Mouse (Mus musculus) hindbrain, embryonic 14.5 days (tissue): ENCODE data around the gene Trim66. TPM values are rescaled to one million over a fixed set of nuclear protein-coding genes. Genes with fewer than 3 reads are reported as not detected.

Source experiments
- ATAC-seq: fragments of 200-750 bp; cut with Nextera tagmentation; 2 replicates; pipeline ENCODE4 v1.8.0; 2017; ENCODE audit warnings: moderate number of reproducible peaks, mild to moderate bottlenecking, moderate TSS enrichment, moderate library complexity; ENCODE audit not compliant: low FRiP score
- DNase-seq: peaks from one replicate; pipeline ENCODE4 v3.0.0-alpha.2; 2015; ENCODE audit warnings: low spot score
- H3K27ac ChIP-seq: fragments of 300-500 bp; sonication (generic); 2 replicates; pipeline ENCODE4 v1.5.1; 2014; ENCODE audit warnings: mild to moderate bottlenecking, moderate library complexity
- H3K27me3 ChIP-seq: fragments of 300-500 bp; sonication (generic); 2 replicates; pipeline ENCODE4 v1.6.1; 2014; ENCODE audit warnings: mild to moderate bottlenecking, low read length, mixed read lengths; ENCODE audit not compliant: control insufficient read depth, insufficient read depth
- H3K36me3 ChIP-seq: fragments of 300-500 bp; sonication (generic); replicated peaks from 2 replicates; pipeline ENCODE4 v1.6.1; 2014; ENCODE audit not compliant: control insufficient read depth, insufficient read depth
- H3K4me1 ChIP-seq: fragments of 300-500 bp; sonication (generic); replicated peaks from 2 replicates; pipeline ENCODE4 v1.6.1; 2014; ENCODE audit warnings: antibody characterized with exemption, low read length, mixed read lengths; ENCODE audit not compliant: control insufficient read depth, insufficient read depth
- H3K4me2 ChIP-seq: fragments of 300-500 bp; sonication (generic); replicated peaks from 2 replicates; pipeline ENCODE4 v1.6.1; 2014; ENCODE audit warnings: mild to moderate bottlenecking, moderate library complexity
- H3K4me3 ChIP-seq: fragments of 300-500 bp; sonication (generic); replicated peaks from 2 replicates; pipeline ENCODE4 v1.5.1; 2014; ENCODE audit warnings: mild to moderate bottlenecking, low read length
- H3K9ac ChIP-seq: fragments of 300-500 bp; sonication (generic); 2 replicates; pipeline ENCODE4 v1.6.1; 2014
- H3K9me3 ChIP-seq: fragments of 300-500 bp; sonication (generic); 2 replicates; pipeline ENCODE4 v1.6.1; 2016; ENCODE audit warnings: low read length; ENCODE audit not compliant: control insufficient read depth
- WGBS: fragments of 180-500 bp; shearing (Covaris S2); extraction: QIAGEN DNeasy Blood & Tissue Kit; methylation state at CpG from one replicate; pipeline ENCODE4 v1.1.7; 2014; 5-methylcytosine and 5-hydroxymethylcytosine counted together
- polyA plus RNA-seq: library from polyadenylated mRNA; unstranded; fragments of >200 nt; fragmentation: Nextera tagmentation; extraction: Ambion mirVana; gene quantifications from 2 replicates; pipeline ENCODE4 v1.2.1, GENCODE M21; 2014

Gene Trim66
- polyA plus RNA-seq, 1 experiment from 2014 or later, result 0.82 TPM

DNA sequence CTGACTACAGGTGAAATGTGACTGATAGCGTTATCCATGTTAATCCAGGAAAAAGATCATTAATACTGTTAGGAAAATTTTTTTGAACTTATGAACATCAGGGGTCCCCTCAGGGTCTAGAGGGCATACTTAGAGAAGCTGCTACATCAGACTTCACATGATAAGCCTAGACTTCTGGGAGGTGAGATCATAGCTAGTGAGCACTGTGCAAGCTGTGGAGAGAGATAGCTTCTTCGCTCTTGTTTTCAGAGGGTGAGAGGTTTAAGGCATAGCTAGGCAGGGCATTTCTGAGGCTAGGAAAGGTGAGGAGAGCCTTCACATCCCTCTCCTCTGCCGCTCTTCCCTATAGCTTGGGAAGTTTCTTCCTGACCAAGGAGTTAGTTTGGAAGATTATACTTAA, 3.9 kb upstream of the Trim66 start:
- H3K36me3 ChIP-seq, result no peaks in the 10 kb centered on the region
- WGBS, result 89% methylated on average over 3 of the region's 3 CpGs

DNA sequence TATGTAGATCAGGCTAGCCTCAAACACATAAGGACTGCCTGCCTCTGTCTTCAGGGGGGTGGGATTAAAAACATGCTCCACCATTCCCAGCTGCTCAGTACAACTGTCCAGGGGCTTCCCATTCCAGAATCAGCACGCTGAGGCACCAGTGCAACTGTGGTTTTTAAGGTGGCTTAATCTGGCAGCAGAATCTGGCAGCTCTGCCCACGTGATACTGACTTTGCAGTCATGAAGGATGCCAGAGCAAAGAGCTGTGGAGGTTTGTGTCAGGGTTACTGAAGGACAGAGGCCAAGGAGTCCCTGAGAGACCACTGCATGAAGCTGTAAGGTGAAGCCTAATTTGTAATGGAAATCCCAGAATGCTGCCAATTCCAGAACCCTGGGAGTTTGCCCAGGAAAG, 2.9 kb upstream of the Trim66 start:
- H3K27ac ChIP-seq, result no peak overlapping the region
- no peaks in the 10 kb centered on the region for H3K9me3 ChIP-seq
- 73% methylated on average over 2 of the region's 2 CpGs for WGBS
- no peaks in the 10 kb centered on the region for H3K27me3 ChIP-seq
- no peak overlapping the region for H3K4me2 ChIP-seq
- ATAC-seq (no peak), DNase-seq (no peak)
- no peaks in the 10 kb centered on the region for H3K36me3 ChIP-seq
- H3K4me3 ChIP-seq, result no peak overlapping the region
- no peak overlapping the region for H3K9ac ChIP-seq
- peaks cover 8% of the 10 kb centered on the region for H3K4me1 ChIP-seq

More for the DNA sequence above, 3.9 kb upstream of the Trim66 start:
- H3K4me3 ChIP-seq, result no peak overlapping the region
- no peak overlapping the region for H3K9ac ChIP-seq
- H3K4me2 ChIP-seq, result no peak overlapping the region
- H3K27ac ChIP-seq, result no peak overlapping the region
- no peaks in the 10 kb centered on the region for H3K9me3 ChIP-seq
- peaks cover 8% of the 10 kb centered on the region for H3K4me1 ChIP-seq
- H3K27me3 ChIP-seq, result no peaks in the 10 kb centered on the region
- DNase-seq (no peak), ATAC-seq (no peak)

DNA sequence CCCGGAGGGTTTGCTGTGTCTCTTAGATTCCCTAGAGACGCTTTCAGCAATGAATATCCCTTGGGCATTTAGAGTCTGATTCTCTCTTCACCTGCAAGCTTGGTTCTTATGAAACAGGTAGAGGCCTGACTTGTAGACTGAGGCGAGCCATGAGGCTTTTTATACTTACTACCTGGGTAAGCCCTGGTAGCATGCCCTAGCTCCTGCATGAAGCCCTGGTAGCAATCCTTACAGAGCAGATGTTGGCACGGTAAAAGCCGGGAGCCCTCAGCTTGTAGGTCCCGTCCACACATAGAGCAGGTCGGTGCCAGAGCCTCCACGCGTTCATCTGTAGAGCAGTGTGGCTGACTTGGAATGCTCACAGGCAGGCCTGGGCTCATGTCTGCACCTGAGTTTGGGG, 362 bp downstream of the Trim66 start:
- 38% methylated on average over 9 of the region's 9 CpGs for WGBS
- Histone ChIP-seq H3K9ac (no peak overlapping the region), H3K4me2 (no peak overlapping the region), H3K27me3 (no peaks in the 10 kb centered on the region), H3K4me3 (no peak overlapping the region), H3K36me3 (no peaks in the 10 kb centered on the region), H3K27ac (no peak overlapping the region), H3K4me1 (peaks cover 8% of the 10 kb centered on the region), H3K9me3 (no peaks in the 10 kb centered on the region)
- DNase-seq (no peak), ATAC-seq (no peak)

DNA sequence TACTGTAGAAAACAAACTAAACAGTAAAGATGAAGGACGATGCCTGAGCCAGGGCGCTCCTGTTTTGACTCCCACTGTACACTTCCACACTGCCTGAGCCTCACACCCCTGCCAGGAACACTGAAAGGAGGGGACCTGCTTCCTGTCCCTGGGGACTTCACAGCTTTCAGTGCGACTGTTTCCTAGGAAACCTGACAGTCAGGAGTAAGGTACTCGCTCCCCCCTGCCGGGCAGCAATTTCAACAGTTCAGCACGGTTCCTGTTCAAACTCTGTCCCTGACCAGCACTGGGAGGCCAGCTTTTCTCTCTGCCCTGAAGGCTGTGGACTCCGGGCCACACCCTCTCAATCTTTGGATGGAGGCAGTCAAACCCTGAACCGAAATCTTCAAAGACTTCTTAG, 815 bp downstream of the Trim66 start:
- 2% methylated on average over 8 of the region's 8 CpGs for WGBS
- peak overlapping the region; percentile 4; the same call in 1 of the 2 replicates for H3K4me2 ChIP-seq
- DNase-seq, result peak; percentile 54
- no peak overlapping the region for H3K9ac ChIP-seq
- H3K36me3 ChIP-seq, result no peaks in the 10 kb centered on the region
- no peak overlapping the region for H3K27ac ChIP-seq
- peaks cover 8% of the 10 kb centered on the region for H3K4me1 ChIP-seq
- H3K9me3 ChIP-seq, result no peaks in the 10 kb centered on the region
- no peak overlapping the region for H3K4me3 ChIP-seq
- no peaks in the 10 kb centered on the region for H3K27me3 ChIP-seq
- ATAC-seq, result peak; percentile 82

DNA sequence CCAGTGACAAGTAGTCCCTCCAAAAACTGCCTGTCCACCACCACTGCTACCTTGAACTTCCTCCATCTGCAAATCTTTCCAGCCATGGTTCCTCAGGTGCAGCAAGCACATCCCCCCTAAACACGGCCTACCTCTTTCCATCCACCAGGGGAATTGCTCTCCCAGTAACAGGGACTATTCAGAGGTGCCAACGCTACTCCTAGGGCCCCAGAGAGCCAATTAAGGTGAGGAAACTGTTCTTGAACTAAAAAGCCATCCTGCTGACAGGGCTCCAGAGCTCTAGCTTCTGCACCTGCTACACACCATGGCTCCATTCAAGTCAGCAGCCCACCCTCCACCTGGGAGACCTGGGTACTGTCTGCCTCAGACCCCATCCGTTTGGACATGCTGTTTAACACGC, 10.4 kb downstream of the Trim66 start:
- Histone ChIP-seq H3K4me2 (no peak overlapping the region), H3K4me1 (peaks cover 14% of the 10 kb centered on the region), H3K27ac (no peak overlapping the region), H3K9me3 (no peaks in the 10 kb centered on the region), H3K4me3 (no peak overlapping the region), H3K9ac (no peak overlapping the region), H3K36me3 (no peaks in the 10 kb centered on the region), H3K27me3 (no peaks in the 10 kb centered on the region)
- ATAC-seq (no peak), DNase-seq (no peak)
- 55% methylated on average over 4 of the region's 4 CpGs for WGBS

DNA sequence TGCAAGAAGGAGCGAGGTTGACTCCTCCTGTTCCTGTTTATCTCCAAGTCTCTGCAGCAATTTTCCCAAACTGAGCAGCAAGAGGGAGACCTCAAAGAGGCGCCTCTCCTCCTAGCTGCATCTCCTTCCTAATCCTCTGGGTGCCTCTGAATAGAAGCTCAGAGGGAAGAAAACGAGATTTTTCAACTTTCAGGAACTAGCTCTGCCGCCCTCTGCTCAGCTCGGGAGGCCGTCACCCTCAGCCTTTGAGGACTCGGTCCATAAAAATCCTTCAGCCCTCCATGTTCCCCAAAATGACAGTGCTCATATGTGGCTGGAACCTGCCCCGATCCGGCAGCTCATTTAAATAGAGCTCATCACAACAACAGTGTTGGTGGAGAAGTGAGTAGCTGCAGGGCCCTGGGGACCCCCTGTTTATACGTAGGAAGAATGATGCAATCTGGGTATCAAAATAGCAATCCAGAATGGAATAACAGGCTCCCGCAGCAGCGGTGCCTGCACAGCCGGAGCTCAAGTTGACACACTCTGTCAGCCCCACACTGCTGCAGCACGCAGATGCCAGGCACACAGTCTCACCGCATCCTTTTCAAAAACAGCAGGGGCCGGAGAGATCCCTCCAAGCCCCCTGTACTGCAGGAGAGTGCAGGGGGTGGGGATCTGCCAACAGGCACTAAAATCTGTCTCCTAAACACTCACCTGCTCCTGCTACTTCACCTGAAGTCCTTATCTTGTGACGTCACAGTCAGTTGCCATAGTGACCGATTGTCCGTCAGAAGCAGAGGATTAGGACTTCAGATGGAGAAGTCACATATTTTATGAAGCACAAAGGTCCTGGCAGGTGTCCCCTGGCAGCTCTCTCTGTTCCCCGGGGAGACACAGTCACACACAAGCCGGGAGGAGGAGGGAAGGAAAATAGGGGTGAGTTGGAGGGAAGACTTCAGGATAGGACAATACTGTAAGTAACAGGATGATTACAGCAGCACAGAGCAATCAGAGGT, 14.3 kb downstream of the Trim66 start:
- DNase-seq (peak; percentile 61), ATAC-seq (peak; percentile 81)
- H3K4me1 ChIP-seq, result peaks cover 14% of the 10 kb centered on the region
- H3K27me3 ChIP-seq, result no peaks in the 10 kb centered on the region
- peak overlapping the region; percentile 55 for H3K9ac ChIP-seq
- WGBS, result 10% methylated on average over 21 of the region's 21 CpGs
- H3K9me3 ChIP-seq, result no peaks in the 10 kb centered on the region
- peak overlapping the region; percentile 36 for H3K4me3 ChIP-seq
- H3K4me2 ChIP-seq, result peak overlapping the region; percentile 68
- H3K27ac ChIP-seq, result peak overlapping the region; percentile 62; the same call in 1 of the 2 replicates
- no peaks in the 10 kb centered on the region for H3K36me3 ChIP-seq

DNA sequence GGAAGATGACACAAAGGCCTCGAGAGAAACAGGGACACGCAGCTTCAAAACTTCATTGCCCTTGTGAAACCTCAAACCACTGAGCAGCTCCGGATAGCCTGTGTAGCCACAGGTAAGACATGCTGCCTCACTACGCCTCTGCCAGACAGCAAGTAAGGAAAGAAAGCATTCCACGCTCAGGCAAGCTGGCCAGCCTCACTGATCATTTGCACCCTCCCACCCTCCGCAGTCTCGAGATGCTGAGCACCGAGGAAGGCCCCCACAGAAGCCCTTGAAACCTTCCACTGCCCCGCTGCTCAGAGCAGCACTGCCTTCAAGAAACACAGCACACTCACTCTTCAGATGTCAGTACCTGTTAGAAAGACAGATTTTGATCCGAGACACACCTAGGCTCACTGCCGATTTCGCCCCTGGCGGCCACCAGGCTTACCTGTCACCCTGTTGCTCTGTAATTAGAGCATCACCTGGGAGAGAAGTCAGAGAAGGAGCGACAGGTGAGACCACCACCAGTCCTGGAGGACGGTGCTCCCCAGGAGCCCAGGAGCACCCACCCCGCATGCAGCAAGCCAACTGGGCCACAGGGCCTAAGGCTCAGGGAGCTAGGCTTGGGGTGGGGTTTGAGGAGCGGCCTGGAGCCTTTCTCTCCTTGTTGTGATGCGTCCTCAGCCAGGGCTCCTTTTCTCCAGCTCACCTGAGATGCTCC, 15.2 kb downstream of the Trim66 start:
- Histone ChIP-seq H3K9me3 (no peaks in the 10 kb centered on the region), H3K36me3 (no peaks in the 10 kb centered on the region), H3K27me3 (no peaks in the 10 kb centered on the region), H3K4me2 (peak overlapping the region; percentile 68), H3K27ac (no peak overlapping the region), H3K4me3 (0 out of 2 replicates have a peak overlapping the region, but pooled peaks have one; percentile 36), H3K9ac (peak overlapping the region; percentile 55), H3K4me1 (peaks cover 14% of the 10 kb centered on the region)
- 68% methylated on average over 18 of the region's 18 CpGs for WGBS
- no peak for DNase-seq
- ATAC-seq, result 0 out of 2 replicates have a peak, but pooled peaks have one; percentile 12

DNA sequence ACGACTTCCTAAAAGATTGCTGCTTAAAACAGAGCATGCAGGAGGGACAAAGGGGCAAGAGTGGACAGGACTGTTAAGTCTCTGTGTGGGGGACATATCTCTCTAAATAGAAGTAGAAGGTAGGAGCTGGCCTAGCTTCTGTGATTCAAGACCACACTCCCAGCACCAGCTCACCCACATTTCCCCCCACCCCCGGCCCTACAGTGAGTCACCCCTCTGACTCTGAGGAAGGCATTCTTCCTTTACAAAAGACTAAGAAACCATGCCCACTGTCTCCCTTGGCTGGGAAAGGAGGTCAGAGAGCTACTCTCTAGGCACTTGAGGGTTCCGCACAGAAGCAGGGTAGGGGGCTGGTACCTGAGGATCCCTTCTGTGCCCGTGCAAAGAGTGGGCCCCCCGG, 23.7 kb downstream of the Trim66 start:
- DNase-seq (no peak), ATAC-seq (no peak)
- no peaks in the 10 kb centered on the region for H3K36me3 ChIP-seq
- no peaks in the 10 kb centered on the region for H3K9me3 ChIP-seq
- no peaks in the 10 kb centered on the region for H3K27me3 ChIP-seq
- no peaks in the 10 kb centered on the region for H3K4me1 ChIP-seq
- no peak overlapping the region for H3K4me2 ChIP-seq
- H3K9ac ChIP-seq, result no peak overlapping the region
- H3K4me3 ChIP-seq, result no peak overlapping the region
- WGBS, result 65% methylated on average over 5 of the region's 5 CpGs
- no peak overlapping the region for H3K27ac ChIP-seq

DNA sequence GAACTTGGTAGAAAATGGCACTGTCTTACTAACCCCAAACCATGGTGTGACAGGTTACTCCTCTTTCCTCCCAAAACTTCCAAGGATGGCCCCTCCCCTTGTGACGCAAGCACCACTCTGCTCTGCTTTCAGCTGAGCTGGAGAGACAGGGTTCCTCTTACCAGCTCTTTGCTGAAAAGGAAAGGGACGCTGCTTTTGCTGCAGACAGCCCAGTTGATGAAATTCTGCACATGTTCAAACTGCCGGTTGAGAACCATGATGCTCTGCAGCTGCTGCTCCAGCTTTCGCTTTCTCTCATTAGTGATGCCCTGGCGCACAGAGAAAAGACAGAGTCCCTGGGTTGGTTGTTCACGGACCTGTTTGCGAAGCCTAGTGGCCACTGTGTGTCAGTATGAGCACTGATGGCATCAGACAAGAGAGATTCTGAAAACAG, 27.2 kb downstream of the Trim66 start:
- peak; percentile 33; the same call in 1 of the 2 replicates for ATAC-seq
- Histone ChIP-seq H3K9me3 (no peaks in the 10 kb centered on the region), H3K27ac (no peak overlapping the region), H3K4me3 (no peak overlapping the region), H3K9ac (no peak overlapping the region), H3K4me2 (peak overlapping the region; percentile 25), H3K27me3 (no peaks in the 10 kb centered on the region), H3K36me3 (no peaks in the 10 kb centered on the region), H3K4me1 (no peaks in the 10 kb centered on the region)
- no peak for DNase-seq
- WGBS, result 24% methylated on average over 7 of the region's 7 CpGs
